Mouse (Mus musculus): ENCODE measurements at regions not wholly inside any gene's neighbourhood (a gene's known extent, or its start where the extent isn't known, plus 50 kb on each side); places are given as distances from the start of the nearest gene placed in this dataset.

DNA sequence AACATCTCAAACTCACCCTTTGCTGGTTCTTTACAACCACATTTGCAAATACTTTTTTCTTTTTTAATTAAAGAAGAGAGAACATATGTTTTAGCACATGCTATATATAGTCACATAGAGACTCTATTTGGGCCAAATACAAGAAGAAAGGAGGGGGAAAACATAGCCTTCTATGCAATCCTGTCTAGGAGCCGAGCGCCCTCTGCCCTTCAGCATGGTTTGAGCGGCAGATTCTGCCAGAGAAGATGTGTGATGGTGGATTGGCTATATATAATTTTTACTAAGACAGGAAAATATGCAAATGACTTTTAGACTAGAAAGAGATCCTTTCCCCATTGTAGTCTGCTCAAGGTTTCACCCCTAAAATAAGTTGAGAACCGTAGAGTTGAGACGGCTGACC is 60.0 kb upstream of the Myom1 start:
- H3K36me3 ChIP-seq (replicated peaks), result no peaks in the 10 kb centered on the region
- 74% methylated on average over 5 of the region's 5 CpGs for WGBS (ENCODE audit: insufficient replicate concordance)
- no peak for ATAC-seq (ENCODE audit: insufficient read depth)

DNA sequence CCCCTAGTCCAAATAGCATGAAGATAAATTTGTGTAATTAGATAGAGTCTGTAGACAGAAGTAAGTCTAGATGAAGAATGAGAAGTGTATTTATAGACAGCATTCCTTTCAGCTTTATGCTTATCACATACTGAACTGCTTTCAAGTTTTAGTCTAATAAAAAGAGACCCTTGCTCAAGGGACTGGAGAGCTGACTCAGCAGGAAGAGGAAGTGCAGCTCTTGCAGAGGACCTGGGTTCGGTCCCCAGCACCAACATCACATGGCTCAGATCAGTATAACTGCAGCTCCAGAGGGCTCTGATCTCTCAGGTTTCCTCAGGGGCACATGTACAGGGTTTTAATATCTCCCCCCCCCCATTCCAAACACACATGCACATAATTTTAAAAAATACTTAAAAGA is 68.2 kb upstream of the Myom1 start:
- Histone ChIP-seq H3K4me3 (replicated peaks) (no peak overlapping the region), H3K4me1 (replicated peaks) (no peaks in the 10 kb centered on the region), H3K4me2 (no peak overlapping the region), H3K36me3 (replicated peaks) (no peaks in the 10 kb centered on the region), H3K27ac (replicated peaks) (no peak overlapping the region), H3K27me3 (no peaks in the 10 kb centered on the region), H3K9me3 (replicated peaks) (no peaks in the 10 kb centered on the region), H3K9ac (no peak overlapping the region)
- no peak for ATAC-seq (ENCODE audit: insufficient read depth)
- WGBS (ENCODE audit: insufficient replicate concordance), result 72% methylated on average over 1 of the region's 1 CpGs

More for the DNA sequence above, 60.0 kb upstream of the Myom1 start:
- Histone ChIP-seq H3K4me1 (replicated peaks) (no peaks in the 10 kb centered on the region), H3K27me3 (no peaks in the 10 kb centered on the region), H3K4me2 (no peak overlapping the region), H3K9me3 (replicated peaks) (no peaks in the 10 kb centered on the region), H3K27ac (replicated peaks) (no peak overlapping the region), H3K4me3 (replicated peaks) (no peak overlapping the region), H3K9ac (no peak overlapping the region)

DNA sequence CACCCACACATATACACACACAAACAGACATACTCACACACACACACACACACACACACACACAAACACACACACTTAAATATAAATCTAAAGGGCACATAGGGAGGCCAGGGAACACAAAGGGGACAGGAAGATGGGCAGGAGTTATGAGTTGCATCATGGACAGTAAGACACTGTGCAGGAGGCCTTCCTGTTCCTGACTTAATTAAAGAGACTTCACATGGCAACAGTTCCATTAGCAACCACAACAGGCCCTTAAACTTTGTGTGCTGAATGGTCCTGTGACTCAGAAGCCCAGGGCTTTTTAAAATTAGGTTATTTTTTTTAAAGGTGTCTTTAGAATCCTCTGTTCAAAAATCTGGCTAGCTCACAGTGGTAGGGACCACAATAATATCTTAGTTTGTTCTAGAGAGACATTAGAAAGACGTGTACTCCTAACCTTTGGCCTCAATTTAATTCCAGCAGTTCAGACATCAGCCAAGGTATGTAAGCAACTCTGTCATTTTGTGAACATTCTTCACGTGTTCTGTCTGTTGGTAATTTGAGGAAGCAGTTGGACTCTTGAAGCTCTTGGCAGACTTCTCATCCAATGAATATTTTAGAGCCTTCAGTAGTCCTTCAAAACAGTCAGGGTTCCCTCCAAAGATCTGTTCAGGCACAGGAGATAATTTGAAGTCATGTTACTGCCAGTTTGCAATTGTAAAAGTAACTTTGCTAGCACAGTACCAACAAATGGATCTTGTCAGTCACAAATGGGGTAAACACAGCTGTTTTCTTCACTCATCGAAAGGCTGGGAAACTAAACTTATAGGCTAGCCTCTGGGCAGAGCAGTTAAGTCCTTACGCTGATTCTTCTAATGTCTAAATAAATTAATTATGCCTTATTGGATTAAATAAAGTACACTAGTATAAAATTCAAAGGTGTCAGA is 69.0 kb upstream of the Myom1 start:
- no peak overlapping the region for H3K27ac ChIP-seq (replicated peaks)
- no peak overlapping the region for H3K4me2 ChIP-seq
- H3K4me1 ChIP-seq (replicated peaks), result no peaks in the 10 kb centered on the region
- H3K9me3 ChIP-seq (replicated peaks), result no peaks in the 10 kb centered on the region
- no peak overlapping the region for H3K4me3 ChIP-seq (replicated peaks)
- 57% methylated on average over 4 of the region's 4 CpGs for WGBS (ENCODE audit: insufficient replicate concordance)
- no peak overlapping the region for H3K9ac ChIP-seq
- ATAC-seq (ENCODE audit: insufficient read depth), result no peak
- no peaks in the 10 kb centered on the region for H3K27me3 ChIP-seq
- H3K36me3 ChIP-seq (replicated peaks), result no peaks in the 10 kb centered on the region

DNA sequence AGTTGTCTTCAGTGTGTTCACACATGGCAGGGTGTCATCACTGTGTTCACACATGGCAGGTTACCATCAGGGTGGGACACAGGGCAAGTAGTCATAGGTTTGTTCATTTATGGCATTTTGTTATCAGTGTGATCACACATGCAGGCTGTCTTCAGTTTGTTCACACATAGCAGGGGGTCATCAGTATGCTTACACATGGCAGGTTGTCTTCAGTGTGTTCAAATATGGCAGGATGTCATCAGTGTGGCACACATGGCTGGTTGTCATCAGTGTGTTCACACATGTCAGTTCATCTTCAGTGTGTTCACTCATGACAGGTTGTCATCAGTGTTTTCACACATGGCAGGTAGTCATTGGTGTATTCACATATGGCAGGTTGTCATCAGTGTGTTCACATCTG is 69.9 kb upstream of the Myom1 start:
- no peak overlapping the region for H3K4me3 ChIP-seq (replicated peaks)
- no peaks in the 10 kb centered on the region for H3K27me3 ChIP-seq
- no peaks in the 10 kb centered on the region for H3K36me3 ChIP-seq (replicated peaks)
- no peak overlapping the region for H3K9ac ChIP-seq
- no peak overlapping the region for H3K27ac ChIP-seq (replicated peaks)
- no peaks in the 10 kb centered on the region for H3K9me3 ChIP-seq (replicated peaks)
- no peak for ATAC-seq (ENCODE audit: insufficient read depth)
- no peaks in the 10 kb centered on the region for H3K4me1 ChIP-seq (replicated peaks)
- no peak overlapping the region for H3K4me2 ChIP-seq

DNA sequence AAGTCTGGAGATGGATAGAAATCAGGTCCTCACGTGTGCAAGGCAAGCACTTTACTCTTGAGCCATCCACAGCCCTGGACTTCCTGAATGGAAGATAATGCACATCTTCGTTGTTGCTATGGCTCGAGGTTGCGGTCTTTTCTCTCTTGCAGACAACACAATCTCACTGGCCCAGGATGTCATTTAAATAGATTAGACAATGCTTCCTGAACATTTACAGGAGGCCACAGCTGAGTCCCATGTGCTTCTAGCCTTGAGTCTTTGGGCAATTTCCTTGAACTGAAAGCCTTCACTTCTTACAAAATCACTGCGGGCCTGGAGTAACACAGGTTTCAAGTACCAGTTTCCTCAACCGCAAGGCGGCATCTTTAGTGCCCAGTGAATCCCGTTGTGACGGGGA is 71.8 kb upstream of the Myom1 start:
- WGBS (ENCODE audit: insufficient replicate concordance), result 52% methylated on average over 9 of the region's 9 CpGs

DNA sequence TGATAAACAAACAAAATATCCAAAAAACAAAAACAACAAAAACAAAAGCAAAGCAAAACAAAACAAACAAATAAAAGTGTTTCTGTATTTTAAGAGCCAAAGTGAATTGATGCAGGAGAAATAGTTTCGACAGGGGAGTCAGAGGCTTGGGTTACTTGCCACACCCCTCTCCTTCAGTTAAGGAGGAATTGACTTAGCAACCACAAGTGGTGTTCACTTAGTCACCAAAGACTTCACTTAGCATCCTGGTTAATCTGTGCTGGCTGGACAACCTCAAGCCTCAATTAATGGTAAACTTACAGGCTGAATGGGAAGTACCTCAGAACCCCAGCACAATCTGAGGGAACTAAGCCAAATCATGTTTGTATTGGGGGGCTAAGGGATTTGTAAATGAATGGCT is 72.9 kb upstream of the Myom1 start:
- Histone ChIP-seq H3K4me3 (replicated peaks) (no peak overlapping the region), H3K27ac (replicated peaks) (no peak overlapping the region), H3K27me3 (no peaks in the 10 kb centered on the region), H3K4me1 (replicated peaks) (no peaks in the 10 kb centered on the region), H3K9ac (no peak overlapping the region), H3K9me3 (replicated peaks) (no peaks in the 10 kb centered on the region), H3K36me3 (replicated peaks) (no peaks in the 10 kb centered on the region), H3K4me2 (no peak overlapping the region)
- 48% methylated on average over 1 of the region's 1 CpGs for WGBS (ENCODE audit: insufficient replicate concordance)
- ATAC-seq (ENCODE audit: insufficient read depth), result no peak

More for the DNA sequence above, 71.8 kb upstream of the Myom1 start:
- Histone ChIP-seq H3K4me3 (replicated peaks) (no peak overlapping the region), H3K9ac (no peak overlapping the region), H3K4me1 (replicated peaks) (no peaks in the 10 kb centered on the region), H3K36me3 (replicated peaks) (no peaks in the 10 kb centered on the region), H3K27ac (replicated peaks) (no peak overlapping the region), H3K27me3 (no peaks in the 10 kb centered on the region), H3K4me2 (no peak overlapping the region), H3K9me3 (replicated peaks) (no peaks in the 10 kb centered on the region)
- no peak for ATAC-seq (ENCODE audit: insufficient read depth)

DNA sequence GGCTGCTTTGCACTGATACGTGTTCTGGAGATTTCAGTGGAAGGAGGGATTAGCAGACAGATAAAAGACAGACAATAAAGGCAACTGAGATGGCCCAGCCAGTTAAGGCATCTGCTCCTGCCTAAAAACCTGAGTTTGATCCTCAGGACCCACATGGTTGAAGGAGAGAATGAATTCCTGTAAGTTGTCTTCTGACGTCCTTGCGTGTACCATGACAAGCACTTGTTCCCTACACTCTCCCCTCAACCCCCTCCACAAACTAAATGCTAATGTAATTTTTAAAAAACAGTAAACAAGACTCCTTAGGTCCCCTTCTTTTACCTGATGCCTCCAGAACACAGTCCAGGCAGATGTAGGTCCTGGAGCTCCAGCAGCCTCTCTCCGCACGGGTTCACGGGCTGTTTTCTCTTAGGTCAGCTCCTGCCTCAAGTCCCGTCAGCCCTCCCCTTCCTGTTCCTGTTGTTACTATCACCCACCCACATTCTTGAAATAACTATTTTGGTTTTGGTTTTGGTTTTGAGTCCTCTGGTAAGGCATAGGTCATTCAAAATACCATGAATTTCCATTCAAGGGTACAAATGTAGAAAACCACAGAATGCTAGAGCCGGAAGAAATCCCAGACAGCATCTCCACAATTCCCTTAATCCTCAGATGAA is 71.3 kb upstream of the Tgif1 start:
- H3K27ac ChIP-seq (replicated peaks), result no peak overlapping the region
- peak overlapping the region; percentile 15 for H3K4me2 ChIP-seq
- no peak overlapping the region for H3K9ac ChIP-seq
- H3K9me3 ChIP-seq (replicated peaks), result no peaks in the 10 kb centered on the region
- 49% methylated on average over 8 of the region's 8 CpGs for WGBS (ENCODE audit: insufficient replicate concordance)
- peak overlapping the region; percentile 12; the same call in 1 of the 2 replicates for H3K4me3 ChIP-seq (replicated peaks)
- no peaks in the 10 kb centered on the region for H3K4me1 ChIP-seq (replicated peaks)
- no peaks in the 10 kb centered on the region for H3K27me3 ChIP-seq
- H3K36me3 ChIP-seq (replicated peaks), result no peaks in the 10 kb centered on the region
- no peak for ATAC-seq (ENCODE audit: insufficient read depth)

DNA sequence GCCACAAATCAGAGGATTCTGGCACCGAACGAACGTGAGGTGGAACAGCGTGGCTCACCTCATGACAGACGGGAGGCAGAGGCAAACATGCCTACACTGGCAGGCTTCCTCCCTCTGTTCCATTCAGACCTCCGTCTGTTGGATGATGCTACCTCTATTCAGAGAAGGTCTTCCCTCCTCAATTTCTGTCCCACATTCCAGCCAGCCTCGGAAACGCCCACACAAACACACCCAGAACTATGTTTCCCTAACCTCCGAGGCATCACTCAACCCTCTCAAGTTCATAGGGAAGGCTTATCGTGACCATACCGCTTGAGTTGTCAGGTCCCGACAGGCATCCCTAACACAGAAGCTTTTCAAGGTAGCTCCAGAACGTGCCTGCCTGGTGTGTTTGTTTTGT is 68.3 kb upstream of the Tgif1 start:
- no peak overlapping the region for H3K4me3 ChIP-seq (replicated peaks)
- ATAC-seq (ENCODE audit: insufficient read depth), result no peak
- 59% methylated on average over 13 of the region's 13 CpGs for whole genome bisulfite sequencing (ENCODE audit: insufficient replicate concordance)
- H3K4me2 ChIP-seq, result no peak overlapping the region
- H3K27ac ChIP-seq (replicated peaks), result no peak overlapping the region
- H3K27me3 ChIP-seq, result no peaks in the 10 kb centered on the region
- H3K9ac ChIP-seq, result no peak overlapping the region
- H3K4me1 ChIP-seq (replicated peaks), result no peaks in the 10 kb centered on the region
- H3K9me3 ChIP-seq (replicated peaks), result no peaks in the 10 kb centered on the region
- H3K36me3 ChIP-seq (replicated peaks), result no peaks in the 10 kb centered on the region

DNA sequence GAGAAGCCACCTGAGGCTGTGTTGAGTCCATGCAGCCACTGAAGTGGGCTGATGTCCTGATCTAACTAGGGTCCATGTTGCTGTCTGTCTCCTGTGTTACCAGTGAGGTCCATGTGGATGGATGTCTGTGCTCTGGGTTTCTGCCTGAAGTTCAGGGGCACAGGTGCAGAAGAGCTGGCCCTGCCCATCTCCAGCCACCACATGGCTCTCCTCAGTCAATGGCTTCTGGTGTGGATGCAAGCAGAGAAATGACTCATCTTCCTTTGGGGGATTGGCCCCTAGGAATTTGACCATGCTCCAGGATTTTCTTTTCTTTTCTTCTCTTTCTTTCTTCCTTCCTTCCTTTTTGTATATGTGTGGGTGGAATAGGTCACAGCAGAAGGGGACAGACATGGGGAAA is 66.8 kb upstream of the Tgif1 start:
- Histone ChIP-seq H3K4me1 (replicated peaks) (no peaks in the 10 kb centered on the region), H3K9me3 (replicated peaks) (no peaks in the 10 kb centered on the region), H3K27me3 (no peaks in the 10 kb centered on the region), H3K9ac (no peak overlapping the region), H3K4me2 (no peak overlapping the region), H3K27ac (replicated peaks) (no peak overlapping the region), H3K4me3 (replicated peaks) (no peak overlapping the region), H3K36me3 (replicated peaks) (no peaks in the 10 kb centered on the region)
- no peak for ATAC-seq (ENCODE audit: insufficient read depth)

DNA sequence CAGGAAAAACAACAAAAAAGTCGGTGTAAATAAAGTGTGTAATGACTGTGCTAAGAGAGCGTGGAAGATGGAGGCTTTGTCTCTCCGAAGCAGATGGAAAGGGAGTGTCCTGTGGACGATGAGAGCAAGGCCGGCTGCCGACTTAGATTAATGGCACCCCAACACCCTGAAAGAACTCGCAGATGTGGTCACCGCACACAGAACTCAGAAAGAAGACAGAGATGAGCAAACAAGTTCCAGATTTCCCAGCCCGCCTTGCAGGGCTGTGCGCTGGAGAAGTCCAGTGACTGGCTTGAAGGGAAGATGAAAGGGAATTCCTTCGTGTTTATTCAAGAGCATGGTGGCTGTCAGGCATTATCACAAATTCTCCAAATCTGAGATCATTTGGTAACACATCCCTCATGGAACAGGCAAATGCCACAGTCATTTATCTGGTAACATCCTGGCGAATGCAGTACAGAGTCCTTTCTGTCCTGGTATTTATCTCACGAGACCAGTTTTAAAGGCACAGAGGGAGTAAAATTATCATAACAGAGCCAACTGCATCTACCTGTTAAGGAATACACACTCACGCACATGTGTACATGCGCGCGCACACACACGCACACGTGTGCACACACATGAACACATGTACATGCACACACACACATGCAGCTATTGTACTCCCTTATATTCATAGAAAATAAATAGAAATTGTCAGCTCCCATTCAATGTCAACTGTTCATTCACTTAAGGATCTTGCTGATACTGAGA is 64.0 kb upstream of the Tgif1 start:
- WGBS (ENCODE audit: insufficient replicate concordance), result 69% methylated on average over 19 of the region's 19 CpGs
- Histone ChIP-seq H3K9me3 (replicated peaks) (no peaks in the 10 kb centered on the region), H3K27ac (replicated peaks) (no peak overlapping the region), H3K27me3 (no peaks in the 10 kb centered on the region), H3K4me2 (no peak overlapping the region), H3K36me3 (replicated peaks) (no peaks in the 10 kb centered on the region), H3K4me1 (replicated peaks) (no peaks in the 10 kb centered on the region), H3K9ac (no peak overlapping the region), H3K4me3 (replicated peaks) (no peak overlapping the region)
- ATAC-seq (ENCODE audit: insufficient read depth), result no peak

DNA sequence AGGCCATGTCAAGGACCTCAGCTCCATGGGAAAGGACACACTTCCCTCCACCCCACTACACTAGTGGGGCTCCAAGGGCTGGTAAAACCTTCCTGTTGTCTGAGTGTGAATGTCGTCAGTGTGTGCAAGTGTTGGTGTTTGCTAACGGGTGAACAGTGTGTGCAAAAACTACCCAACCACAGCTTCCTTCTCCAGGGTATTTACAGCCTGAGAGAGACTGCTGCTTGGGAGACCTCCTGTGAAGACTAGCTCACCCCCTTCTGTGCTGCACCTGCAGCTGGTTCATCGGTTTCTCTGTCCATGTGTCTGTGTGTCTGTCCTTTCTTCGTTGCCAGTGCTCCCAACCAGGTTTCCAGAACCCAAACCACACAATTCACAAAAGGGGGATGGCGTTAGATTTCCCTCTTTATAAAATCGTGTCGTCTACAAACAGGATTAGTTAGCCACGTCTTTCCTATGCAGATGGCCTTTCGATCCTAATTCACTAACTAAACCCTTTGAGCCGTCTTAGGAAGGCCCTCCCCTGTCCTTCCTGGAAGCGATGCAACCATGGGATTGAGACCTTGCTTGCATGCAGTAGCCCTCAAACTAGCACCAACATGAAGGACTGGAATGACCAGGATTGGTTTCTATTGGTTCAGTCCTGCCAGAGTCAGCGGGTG is 62.9 kb upstream of the Tgif1 start:
- H3K27me3 ChIP-seq, result no peaks in the 10 kb centered on the region
- no peak overlapping the region for H3K27ac ChIP-seq (replicated peaks)
- no peak for ATAC-seq (ENCODE audit: insufficient read depth)
- no peak overlapping the region for H3K4me3 ChIP-seq (replicated peaks)
- H3K4me1 ChIP-seq (replicated peaks), result no peaks in the 10 kb centered on the region
- H3K9ac ChIP-seq, result no peak overlapping the region
- WGBS (ENCODE audit: insufficient replicate concordance), result 49% methylated on average over 12 of the region's 12 CpGs
- H3K9me3 ChIP-seq (replicated peaks), result no peaks in the 10 kb centered on the region
- no peak overlapping the region for H3K4me2 ChIP-seq
- H3K36me3 ChIP-seq (replicated peaks), result no peaks in the 10 kb centered on the region
